Mouse (Mus musculus) C3H10T1/2 (cell line): ENCODE results near the gene L3hypdh. TPM values are rescaled to one million over a fixed set of nuclear protein-coding genes. Genes with fewer than 3 reads are reported as not detected.

Experiments used
- polyA plus RNA-seq, 2 experiments: library from polyadenylated mRNA; unstranded; fragments of >200 nt; fragmentation: generic; extraction: Trizol; gene quantifications; one replicate each; pipeline ENCODE4 v1.2.1; 2012; ENCODE audit warnings: missing spikeins in 2 of 2

L3hypdh gene
- polyA plus RNA-seq, result 1 to 10 TPM in 1 of 2 experiments, under 1 TPM in 1; 0.36 to 2.1 TPM

GRCm38 (mm10) chr12:72085329-72086165 is at the start of gene L3hypdh, which contains the start of gene Jkamp:
L3hypdh (minus strand) TSS chr12:72085439.
Jkamp (plus strand) TSS chr12:72085589.

GRCm38 (mm10) chr12:72070327-72071269 is 14.6 kb downstream of the L3hypdh start, which contains the start of gene Gpr135:
Gpr135 (minus strand) TSS chr12:72071125.

Other genes starting within 250 kb of the L3hypdh start
- under 1 TPM in 1 of 2 experiments, not detected in 1; 0.17 TPM for gene Gpr135, start 14.3 kb downstream of the L3hypdh start, polyA plus RNA-seq
- 10 to 100 TPM in 1 of 2 experiments, 1 to 10 TPM in 1; 3.4 to 30.3 TPM for gene Jkamp, start 150 bp upstream of the L3hypdh start, polyA plus RNA-seq
- gene Ccdc175, start 99.6 kb upstream of the L3hypdh start, polyA plus RNA-seq, result not detected